Mouse (Mus musculus): ENCODE measurements around the gene Prdx3.

Prdx3 gene

DNA sequence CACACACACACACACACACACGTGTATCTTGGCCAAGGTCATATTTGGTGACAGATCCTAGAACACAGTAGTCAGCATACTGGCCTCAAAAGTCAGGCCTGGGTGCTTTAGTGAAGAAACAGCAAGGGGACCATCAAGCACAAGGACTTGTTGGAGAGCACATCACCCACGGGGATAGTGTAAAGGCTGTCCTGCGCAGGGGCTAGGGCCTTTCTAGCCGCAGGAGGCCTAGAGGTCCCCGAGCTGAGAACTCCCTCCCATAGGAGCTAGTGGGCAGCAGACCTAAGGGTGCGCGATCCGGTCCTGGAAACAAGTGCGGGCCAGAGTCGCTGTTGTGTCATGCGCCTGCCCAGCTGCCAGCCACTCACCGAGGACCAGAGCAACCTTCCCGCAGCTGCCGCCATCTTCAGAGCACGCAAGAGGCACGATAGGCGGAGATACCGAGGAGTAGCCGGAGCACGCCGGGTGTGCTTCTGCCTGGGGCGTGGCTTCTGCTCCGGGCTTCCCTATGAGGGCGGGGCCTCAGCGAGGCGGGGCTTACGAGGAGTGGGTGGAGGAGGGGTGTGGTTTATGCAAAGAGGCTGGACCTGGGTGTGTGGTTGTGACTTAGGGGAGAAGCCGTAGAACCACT, at the start of gene Prdx3:
TSS of gene Prdx3 (minus strand) at position 493 of the 631 bp plus-strand sequence.
- peak; percentile 96 for DNase-seq (ENCODE audit: low spot score in 2 of 2)

- peak in 1 of 2 experiments; percentile 41 for DNase-seq (ENCODE audit: low spot score in 2 of 2)
Observed at GRCm38 (mm10) chr19:60916869-60917570, 42.7 kb upstream of the Prdx3 start.

- DNase-seq (ENCODE audit: low spot score in 2 of 2) = no peak
Observed at GRCm38 (mm10) chr19:60915862-60916261, 41.5 kb upstream of the Prdx3 start.

DNA sequence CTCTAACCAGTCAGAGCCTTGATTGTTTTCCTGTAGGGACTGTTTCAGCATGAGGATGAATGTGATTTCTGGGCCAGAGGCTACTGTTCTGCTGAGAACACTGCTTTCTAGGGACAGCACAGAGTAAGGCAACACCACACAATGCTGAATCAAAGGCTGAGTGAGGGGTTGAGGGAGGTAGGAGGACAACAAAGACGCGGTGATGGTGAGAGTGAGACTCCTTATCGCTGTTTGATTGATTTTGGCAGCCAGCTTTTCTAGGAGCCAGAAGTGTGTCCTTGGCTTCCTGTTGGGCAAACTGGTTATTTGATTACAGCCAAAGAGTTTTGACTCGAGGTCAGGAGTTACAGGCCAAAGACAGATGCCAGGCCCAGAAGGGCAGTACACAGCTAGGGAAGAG, 40.9 kb upstream of the Prdx3 start:
- no peak for DNase-seq (ENCODE audit: low spot score in 2 of 2)

DNA sequence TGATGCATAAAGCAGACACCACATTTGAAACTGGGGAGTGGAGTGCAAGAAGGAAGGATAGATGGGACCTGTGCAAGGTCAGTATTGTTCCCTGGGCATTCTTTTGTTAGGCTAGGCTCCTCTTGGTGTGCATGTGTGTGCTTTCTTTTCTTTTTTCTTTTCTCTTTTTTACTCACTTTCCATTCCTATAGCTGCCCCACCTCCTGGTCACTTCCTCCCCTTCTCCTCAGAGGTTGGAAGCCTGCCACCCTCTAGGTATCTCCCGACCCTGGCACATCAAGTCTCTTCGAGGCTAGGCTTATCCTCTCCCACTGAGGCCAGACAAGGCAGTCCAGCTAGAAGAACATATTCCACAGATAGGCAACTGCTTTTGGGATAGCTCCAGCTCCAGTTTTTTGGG, 37.3 kb upstream of the Prdx3 start:
- no peak for DNase-seq (ENCODE audit: low spot score in 2 of 2)

- DNase-seq (ENCODE audit: low spot score in 2 of 2) = no peak
Observed at GRCm38 (mm10) chr19:60910304-60910703, 35.9 kb upstream of the Prdx3 start.

DNA sequence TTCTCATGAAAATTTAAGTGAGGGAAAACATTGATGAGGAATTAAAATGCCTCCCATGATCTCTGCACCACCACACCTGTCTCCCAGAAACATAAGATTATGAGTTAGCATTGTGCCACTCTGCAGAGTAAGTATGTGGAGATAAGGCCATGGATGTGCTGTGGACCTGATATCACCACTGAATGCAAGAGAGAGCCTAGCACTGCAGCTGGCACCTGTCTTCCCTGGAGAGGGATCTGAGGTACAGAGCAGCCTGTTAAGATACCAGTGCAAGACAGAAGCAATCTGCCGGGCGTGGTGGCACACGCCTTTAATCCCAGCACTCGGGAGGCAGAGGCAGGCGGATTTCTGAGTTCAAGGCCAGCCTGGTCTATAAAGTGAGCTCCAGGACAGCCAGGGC, 31.1 kb upstream of the Prdx3 start:
- DNase-seq (ENCODE audit: low spot score in 2 of 2) = no peak

- DNase-seq (ENCODE audit: low spot score in 2 of 2) = no peak
Observed at GRCm38 (mm10) chr19:60903971-60904370, 29.6 kb upstream of the Prdx3 start.

- DNase-seq (ENCODE audit: low spot score in 2 of 2) = no peak
Observed at GRCm38 (mm10) chr19:60903139-60903538, 28.8 kb upstream of the Prdx3 start.

DNA sequence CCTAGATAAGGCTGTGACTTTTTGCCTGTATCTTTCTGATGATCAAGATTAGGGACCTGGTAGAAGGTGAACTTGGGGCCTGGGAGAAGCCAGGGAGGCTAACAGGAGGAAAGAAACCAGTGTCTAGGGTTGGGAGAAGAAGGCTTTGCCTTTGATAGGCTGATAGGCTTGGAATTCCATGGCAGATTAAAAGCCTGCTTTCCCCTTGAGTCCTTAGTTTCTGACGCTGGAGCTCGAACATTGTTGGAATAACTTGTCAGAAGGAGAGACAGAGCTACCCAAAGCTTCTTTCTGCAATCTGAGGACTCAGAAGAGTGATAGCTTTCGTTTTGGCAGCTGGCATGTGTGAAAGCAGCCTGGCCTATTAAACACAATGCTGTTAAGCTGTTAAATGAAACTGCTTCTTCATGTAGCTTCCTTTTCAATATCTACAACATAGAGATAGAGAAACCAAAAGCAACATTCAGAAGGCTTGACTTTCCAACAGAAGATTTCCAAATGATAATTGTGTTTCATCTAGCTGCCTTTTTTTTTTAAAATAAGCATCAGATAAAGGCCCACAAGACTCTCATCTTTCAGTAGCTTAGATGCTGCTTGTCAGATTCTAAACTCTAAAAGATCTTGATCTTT, 21.0 kb upstream of the Prdx3 start:
- no peak for DNase-seq (ENCODE audit: low spot score in 2 of 2)

GRCm38 (mm10) chr19:60891934-60892547, 17.7 kb upstream of the Prdx3 start:
- peak; percentile 45 to 68 for DNase-seq (ENCODE audit: low spot score in 2 of 2)

GRCm38 (mm10) chr19:60891123-60891470, 16.7 kb upstream of the Prdx3 start:
- peak in 1 of 2 experiments; percentile 36 for DNase-seq (ENCODE audit: low spot score in 2 of 2)

GRCm38 (mm10) chr19:60890391-60891122, 16.2 kb upstream of the Prdx3 start:
- no peak for DNase-seq (ENCODE audit: low spot score in 2 of 2)

GRCm38 (mm10) chr19:60889714-60890315, 15.5 kb upstream of the Prdx3 start, which contains the start of gene Grk5:
TSS of gene Grk5 (plus strand) at chr19:60889749.
- DNase-seq (ENCODE audit: low spot score in 2 of 2) = peak; percentile 97

- peak; percentile 51 to 52 for DNase-seq (ENCODE audit: low spot score in 2 of 2)
Observed at GRCm38 (mm10) chr19:60889101-60889713, 14.9 kb upstream of the Prdx3 start.

DNA sequence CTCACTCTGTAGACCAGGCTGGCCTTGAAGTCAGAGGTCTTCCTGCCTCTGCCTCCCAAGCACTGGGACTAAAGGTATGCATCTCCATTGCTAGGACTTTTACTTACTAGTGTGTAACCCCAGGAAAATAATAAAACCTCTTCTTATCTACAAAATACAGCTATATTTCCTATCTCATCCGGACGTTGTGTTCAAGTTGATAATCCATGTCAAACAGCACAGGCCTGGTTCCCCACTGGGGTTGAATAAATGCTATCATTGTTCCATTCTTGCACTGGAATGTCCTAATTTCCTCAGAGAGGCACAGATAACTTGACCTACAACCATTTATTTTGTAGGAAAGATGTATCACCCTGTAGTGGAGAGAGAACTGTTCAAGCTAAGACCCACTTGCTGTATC, 13.3 kb upstream of the Prdx3 start:
- no peak for DNase-seq (ENCODE audit: low spot score in 2 of 2)

DNA sequence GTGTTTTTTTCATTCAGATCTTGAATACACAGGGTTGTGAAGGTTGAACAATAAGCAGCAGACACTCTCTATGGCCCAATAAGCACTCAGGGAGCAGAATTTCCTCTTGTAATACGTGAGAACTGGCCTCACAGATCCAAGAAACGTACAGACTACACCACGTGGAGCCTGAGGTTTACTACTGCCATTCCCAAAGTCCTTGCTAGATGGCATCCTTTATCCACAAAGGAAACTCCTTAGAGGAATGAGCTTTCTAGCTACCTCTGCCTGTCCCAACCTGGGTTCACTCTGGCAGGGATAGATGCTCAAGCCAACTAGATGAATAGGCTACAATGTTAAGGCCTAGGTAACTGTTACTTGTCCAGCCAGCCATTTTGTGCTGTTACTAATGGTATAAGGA, 8.8 kb upstream of the Prdx3 start:
- DNase-seq (ENCODE audit: low spot score in 2 of 2) = peak; percentile 49 to 50

- peak; percentile 38 to 45 for DNase-seq (ENCODE audit: low spot score in 2 of 2)
Observed at GRCm38 (mm10) chr19:60873501-60873900, 855 bp downstream of the Prdx3 start.

DNA sequence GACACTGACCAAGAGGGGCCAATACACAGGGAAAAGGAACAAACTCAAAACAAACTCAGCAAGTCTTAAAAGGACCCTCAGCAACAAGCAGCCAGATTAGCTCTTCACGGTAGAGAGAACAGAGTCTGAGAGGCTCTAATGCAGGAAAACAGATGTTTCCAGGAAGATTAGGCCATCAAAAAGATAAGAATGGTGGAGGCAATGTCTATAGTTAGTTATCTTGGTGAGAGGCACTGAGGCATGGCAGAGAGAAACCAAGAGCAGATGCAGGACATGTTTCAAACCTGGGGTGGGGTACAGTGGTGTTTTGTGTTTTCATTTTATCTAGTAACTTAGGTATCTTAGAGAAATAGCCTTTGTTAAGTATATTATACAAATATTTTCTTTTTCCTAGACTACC, 2.1 kb downstream of the Prdx3 start:
- DNase-seq (ENCODE audit: low spot score in 2 of 2) = no peak

DNA sequence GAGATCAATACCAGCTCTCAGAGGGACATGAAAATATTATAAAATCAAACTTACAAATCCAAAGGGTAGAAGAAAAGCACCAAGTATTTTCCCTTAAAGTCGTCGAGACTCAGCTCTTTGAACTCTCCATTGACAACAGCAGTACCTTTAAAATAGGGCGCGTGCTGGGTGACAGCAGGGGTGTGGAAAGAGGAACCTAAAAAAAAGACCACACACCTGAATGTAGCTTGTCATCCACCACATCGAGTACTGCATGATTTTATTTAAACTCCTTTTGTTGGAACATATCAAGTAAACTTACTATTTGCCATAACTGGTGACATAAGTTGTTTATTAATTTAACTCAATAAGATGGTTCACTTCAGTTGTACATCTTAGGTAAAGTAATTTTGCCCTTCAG, 3.0 kb downstream of the Prdx3 start:
- DNase-seq (ENCODE audit: low spot score in 2 of 2) = no peak

GRCm38 (mm10) chr19:60870489-60870888, 3.9 kb downstream of the Prdx3 start:
- DNase-seq (ENCODE audit: low spot score in 2 of 2) = no peak

Data from right cerebral cortex, postnatal 10 days (tissue).